Mouse (Mus musculus): Measurements from ENCODE around the gene Akr1b7.

GRCm38 (mm10) chr6:34398431-34398830, 13.7 kb upstream of the Akr1b7 start:
- no peak for TF ChIP-seq CTCF (conservative IDR thresholded peaks at IDR 0.05; ENCODE audit: insufficient read depth, insufficient read length, low read depth, low read length)
- TF ChIP-seq POLR2A (IDR thresholded peaks at IDR 0.05; ENCODE audit: low read depth, low read length), result no peak

Measured in kidney, adult 2 months (tissue).